Mouse (Mus musculus): Measurements from ENCODE around the gene Snd1. TPM values are rescaled to one million over a fixed set of nuclear protein-coding genes. Genes with fewer than 3 reads are reported as not detected.

The Snd1 gene
- 46.8 and 57.0 TPM in 2 replicates for polyA plus RNA-seq (2012; rRNA removed)

GRCm38 (mm10) chr6:28474839-28475238, at the start of gene Snd1:
Snd1 (plus strand) TSS chr6:28475139.

GRCm38 (mm10) chr6:28427096-28427839, 47.7 kb upstream of the Snd1 start, which contains the start of gene Fscn3:
Fscn3 (plus strand) TSS chr6:28427789.

GRCm38 (mm10) chr6:28428290-28428689, 46.6 kb upstream of the Snd1 start, which contains the start of gene Gcc1:
Gcc1 (minus strand) TSS chr6:28428390.

GRCm38 (mm10) chr6:28449253-28449652, 25.7 kb upstream of the Snd1 start, which contains the start of gene Pax4:
Pax4 (minus strand) TSS chr6:28449353.

GRCm38 (mm10) chr6:28831011-28831853, 356.3 kb downstream of the Snd1 start, which contains the start of gene Lrrc4:
Lrrc4 (minus strand) TSS chr6:28831747.

Other genes starting within 250 kb of the Snd1 start
- 5.5 and 6.2 TPM in 2 replicates for gene Zfp800, start 77.1 kb upstream of the Snd1 start, polyA plus RNA-seq (2012; rRNA removed)
- gene Arf5, start 51.6 kb upstream of the Snd1 start, polyA plus RNA-seq (2012; rRNA removed), result 207 and 226 TPM in 2 replicates
- gene Fscn3, start 47.4 kb upstream of the Snd1 start, polyA plus RNA-seq (2012; rRNA removed), result 0.08 and 0.10 TPM in 2 replicates
- gene Gcc1, start 46.7 kb upstream of the Snd1 start, polyA plus RNA-seq (2012; rRNA removed), result 3.6 and 4.1 TPM in 2 replicates
- gene Pax4, start 25.8 kb upstream of the Snd1 start, polyA plus RNA-seq (2012; rRNA removed), result not detected in 2 replicates